9 mouse cellular contexts compared by ENCODE assay signal in genomic region chr17:78809019-78809418, GRCm38 (mm10). TPM values are rescaled to one million over a fixed set of nuclear protein-coding genes. Genes with fewer than 3 reads are reported as not detected.
A peak's percentile ranks its signal among the peaks of the same experiment; 100 is the strongest.
DNase-seq lines count a peak whose midpoint lies in the region; ATAC-seq and TF ChIP-seq lines count a peak whose summit lies in the region.
"Had no signal": no experiment of that assay in that cellular context is flagged by ENCODE, and none has a peak within 500 bp of the region (broad histone marks: within the 10 kb centered on the region; RNA-seq: fewer than 3 reads in every experiment).

No protein-coding gene starts in this region.

- H3K9ac ChIP-seq in heart, postnatal 0 days (replicated peaks; ENCODE audit: low read depth, low read length): no peak overlapping the region

- H3K4me3 ChIP-seq in heart, postnatal 0 days (ENCODE audit: low read depth, low read length): no peak overlapping the region

- peak; percentile 83 for ATAC-seq in heart, postnatal 0 days (ENCODE audit: insufficient read depth, low read depth)
- 0 out of 2 replicates have a peak, but pooled peaks have one; percentile 42 for ATAC-seq in granulocyte monocyte progenitor cell, adult 5-6 weeks (replicated peaks; ENCODE audit: poor library complexity, severe bottlenecking)
- ATAC-seq in erythroid progenitor cell, adult 5-6 weeks (replicated peaks; ENCODE audit: low FRiP score, poor library complexity, severe bottlenecking): no peak

- H3K4me2 ChIP-seq in heart, postnatal 0 days (ENCODE audit: low read depth, low read length): no peak overlapping the region

- H3K4me1 ChIP-seq in heart, postnatal 0 days (ENCODE audit: control insufficient read depth, insufficient read depth): no peaks in the 10 kb centered on the region

- H3K27ac ChIP-seq in heart, postnatal 0 days (ENCODE audit: low read depth): no peak overlapping the region

- intact Hi-C loops in heart, postnatal 14 days (cut with DNase I): no loop called here

- TF ChIP-seq CTCF in heart, postnatal 0 days (IDR thresholded peaks at IDR 0.05; ENCODE audit: low read depth): peak; percentile 76

- no peak for TF ChIP-seq EP300 in heart, postnatal 0 days (IDR thresholded peaks at IDR 0.05; ENCODE audit: low read depth)

- DNase-seq in heart, postnatal 0 days (ENCODE audit: low spot score): peak; percentile 43
- no peak for DNase-seq in heart, postnatal 14 days
- DNase-seq in B cell, adult 2 months: peak; percentile 10 to 26
- peak; percentile 38 for DNase-seq in R1 (ENCODE audit: low read depth, low spot score)
- DNase-seq in adrenal gland, adult 2 months: no peak
- DNase-seq in lung, postnatal 14 days: no peak
- DNase-seq: lung, postnatal 4 days had no signal

- H3K36me3 ChIP-seq in heart, postnatal 0 days (replicated peaks; ENCODE audit: control insufficient read depth, insufficient read depth, low read length): peaks cover 59% of the 10 kb centered on the region

- no peaks in the 10 kb centered on the region for H3K9me3 ChIP-seq in heart, postnatal 0 days (replicated peaks; ENCODE audit: control insufficient read depth, low read length)

- H3K27me3 ChIP-seq in heart, postnatal 0 days (ENCODE audit: control insufficient read depth, insufficient read depth, low read length): no peaks in the 10 kb centered on the region

RNA-seq across cellular contexts. Expression of gene Heatr5b, which starts 26.1 kb away (rescaled TPM):
- total RNA-seq in heart, postnatal 0 days (2014; rRNA removed; ENCODE audit: low replicate concordance): 38.6 and 56.7 TPM in 2 replicates
- 13.8 and 16.3 TPM in 2 replicates for polyA plus RNA-seq in heart, postnatal 0 days (2015; fragmentation: Nextera tagmentation; extraction: Ambion mirVana)
- 10 to 100 TPM; 32.5 to 36.3 TPM for total RNA-seq in heart, postnatal 14 days (2021)
- 20.3 and 21.0 TPM in 2 replicates for total RNA-seq in granulocyte monocyte progenitor cell, adult 5-6 weeks (2014; fragmentation: Nextera tagmentation)
- total RNA-seq in granulocyte monocyte progenitor cell, adult 5-6 weeks (2017): 16.0 and 19.7 TPM in 2 replicates
- total RNA-seq in erythroid progenitor cell, adult 5-6 weeks (2015; ENCODE audit: low replicate concordance): 6.5 and 8.4 TPM in 2 replicates
- total RNA-seq in erythroid progenitor cell, adult 5-6 weeks (2017; ENCODE audit: low replicate concordance): 3.3 and 5.4 TPM in 2 replicates
- 10 to 100 TPM; 34.7 to 40.5 TPM for total RNA-seq in adrenal gland, adult 2 months (2021)
- polyA plus RNA-seq in adrenal gland, adult 2 months (2012; rRNA removed): 14.1 and 16.9 TPM in 2 replicates

RNA-seq across cellular contexts. Expression of gene Gpatch11, which starts 26.3 kb away (rescaled TPM):
- total RNA-seq in heart, postnatal 0 days (2014; rRNA removed; ENCODE audit: low replicate concordance): 3.8 and 4.6 TPM in 2 replicates
- 43.7 and 45.0 TPM in 2 replicates for polyA plus RNA-seq in heart, postnatal 0 days (2015; fragmentation: Nextera tagmentation; extraction: Ambion mirVana)
- 10 to 100 TPM; 22.9 to 25.8 TPM for total RNA-seq in heart, postnatal 14 days (2021)
- 11.1 and 12.5 TPM in 2 replicates for total RNA-seq in granulocyte monocyte progenitor cell, adult 5-6 weeks (2014; fragmentation: Nextera tagmentation)
- total RNA-seq in granulocyte monocyte progenitor cell, adult 5-6 weeks (2017): 17.7 and 25.9 TPM in 2 replicates
- 13.0 and 21.6 TPM in 2 replicates for total RNA-seq in erythroid progenitor cell, adult 5-6 weeks (2015; ENCODE audit: low replicate concordance)
- total RNA-seq in erythroid progenitor cell, adult 5-6 weeks (2017; ENCODE audit: low replicate concordance): 7.7 and 11.2 TPM in 2 replicates
- total RNA-seq in adrenal gland, adult 2 months (2021): 10 to 100 TPM; 26.6 to 32.3 TPM
- 4.9 and 5.7 TPM in 2 replicates for polyA plus RNA-seq in adrenal gland, adult 2 months (2012; rRNA removed)

Comparison
In these comparisons a context has a peak if more than half of its experiments do, and no peak if none do; other contexts are left out.
1. DNase-seq: peak in heart, postnatal 0 days (single experiment), B cell, adult 2 months (2 of 2) and R1 (single experiment); none in heart, postnatal 14 days (0 of 2), adrenal gland, adult 2 months (single experiment) and lung, postnatal 14 days (single experiment).